Mouse (Mus musculus) mouse trophoblast stem cell (cell line): Measurements from ENCODE around the gene Ptprd.

Experiments used
- in situ Hi-C, 2 experiments: fragments of 300-500 bp; cut with MseI, MboI; formaldehyde crosslinking; loops; 2 replicates in 1 of 2; 3 replicates in 1 of 2; pipeline ENCODE4 v1.15.1; 2025

Gene Ptprd

GRCm38 (mm10) chr4:76222520-76222919, 1989.2 kb downstream of the Ptprd start:
- in situ Hi-C loops, result no loop called here

DNA sequence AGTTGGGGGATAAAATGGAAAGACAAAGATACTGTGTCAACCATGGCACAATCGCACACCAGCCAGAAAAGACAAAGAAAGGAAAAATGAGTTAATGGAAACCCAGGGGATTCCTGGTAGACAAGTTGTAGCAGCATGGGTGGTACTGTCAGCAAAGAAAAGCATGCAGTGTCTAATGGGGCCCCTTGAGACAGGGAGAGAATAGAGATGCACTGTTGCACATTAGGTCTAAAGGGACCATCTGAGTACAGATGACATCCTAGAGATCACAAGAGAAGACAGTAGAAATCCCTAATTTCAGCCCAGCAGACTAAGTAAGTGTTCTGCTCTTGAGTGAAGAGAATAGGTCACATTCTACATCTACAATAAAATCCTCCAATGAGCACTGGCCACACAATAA, 1993.7 kb downstream of the Ptprd start:
- in situ Hi-C loops, result no loop called here

DNA sequence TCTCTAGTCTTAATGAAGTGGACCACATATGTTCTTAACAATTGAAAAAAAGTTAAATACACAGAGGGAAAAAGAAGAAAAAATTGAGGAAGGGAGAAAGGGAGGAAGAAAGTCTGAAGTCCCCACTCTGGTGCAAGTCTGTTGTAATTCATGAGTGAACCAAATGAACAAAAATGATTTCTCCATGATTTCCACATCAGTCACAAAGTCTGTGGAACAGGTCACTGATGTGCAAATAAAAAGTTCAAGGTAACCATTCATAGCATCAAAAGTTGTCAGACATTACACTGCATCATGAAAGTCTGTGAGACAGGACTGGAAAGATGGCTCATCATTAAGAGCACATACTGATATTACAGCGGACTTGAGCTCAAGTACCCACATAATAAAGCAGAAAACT, 1996.6 kb downstream of the Ptprd start:
- in situ Hi-C loops, result no loop called here

DNA sequence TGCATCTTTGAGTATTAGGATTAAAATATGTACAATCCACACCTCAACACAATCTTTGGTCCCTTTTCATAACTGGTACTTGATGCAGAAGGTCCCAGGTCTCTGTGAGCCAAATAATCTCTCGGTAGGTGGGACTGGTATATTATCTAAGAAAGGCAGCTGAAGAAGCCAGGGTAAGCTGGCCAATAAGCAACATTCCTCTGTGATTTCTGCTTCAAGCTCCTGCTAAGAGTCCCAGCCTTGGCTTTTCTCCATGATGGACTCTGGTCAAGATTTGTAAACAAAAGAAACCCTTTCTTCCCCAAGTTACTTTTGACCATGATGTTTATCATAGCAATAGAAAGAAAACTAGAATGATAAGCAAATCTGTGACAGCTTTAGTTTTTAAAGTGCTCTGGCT, 2012.4 kb downstream of the Ptprd start:
- in situ Hi-C loops, result no loop called here

DNA sequence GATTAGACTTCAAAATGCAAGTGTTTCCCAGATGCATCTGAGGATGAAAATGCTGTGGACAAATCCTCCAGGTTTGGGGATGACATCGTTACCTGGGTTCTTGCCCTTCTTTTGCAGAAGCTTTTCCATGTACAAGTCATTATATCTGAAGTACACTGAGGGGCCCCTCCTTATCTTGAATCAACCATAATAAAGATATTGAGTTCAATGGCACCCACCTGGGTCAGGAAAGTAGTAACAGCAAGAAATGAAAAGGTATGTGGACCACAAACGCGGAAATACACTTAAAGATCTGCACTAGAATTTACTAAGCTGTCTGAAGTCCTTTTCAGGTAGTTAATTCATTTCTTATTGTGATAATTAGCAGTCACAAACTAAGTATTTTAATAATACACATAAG, 2017.0 kb downstream of the Ptprd start:
- in situ Hi-C loops, result no loop called here

DNA sequence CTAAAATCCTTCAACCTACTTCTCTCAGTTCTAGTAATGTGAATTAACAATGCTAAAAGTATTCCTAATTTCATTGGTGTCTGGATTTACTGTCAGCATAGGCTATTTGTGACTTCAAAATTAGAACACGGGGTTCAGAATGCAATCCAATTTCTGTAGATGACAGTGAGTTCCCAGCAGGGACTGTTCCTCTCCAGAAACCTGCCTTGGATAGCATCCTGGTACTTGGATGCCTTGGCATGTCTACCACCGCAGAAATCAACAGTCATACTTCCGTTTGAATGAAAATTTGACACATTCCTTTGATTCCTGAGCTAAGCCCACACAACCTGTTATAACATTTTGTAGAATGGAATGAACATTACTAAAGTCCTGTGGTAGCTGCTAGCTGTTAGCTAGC, 2018.3 kb downstream of the Ptprd start:
- in situ Hi-C loops, result no loop called here

- in situ Hi-C loops, result no loop called here
Measured at GRCm38 (mm10) chr4:76192031-76192430, 2019.7 kb downstream of the Ptprd start.

DNA sequence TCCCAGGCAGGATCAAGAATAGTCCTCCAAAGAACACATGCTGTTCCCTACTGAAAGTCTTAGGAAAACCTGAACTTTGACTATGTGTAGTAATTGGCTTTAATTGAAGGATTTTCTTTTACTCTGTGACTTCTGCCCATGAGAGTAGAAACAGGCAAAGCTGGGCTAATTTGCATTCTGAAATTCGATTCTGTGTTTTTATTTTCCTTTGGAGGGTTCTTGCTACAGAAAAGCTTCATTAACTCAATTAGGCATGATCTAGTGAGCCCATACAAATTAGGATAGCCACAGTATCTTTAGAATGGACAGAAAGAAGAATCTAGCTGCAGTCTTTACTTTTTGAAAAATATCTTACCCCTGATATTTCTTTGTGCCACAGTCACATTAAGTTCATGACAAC, 2021.0 kb downstream of the Ptprd start:
- in situ Hi-C loops, result no loop called here

GRCm38 (mm10) chr4:76183095-76183494, 2028.7 kb downstream of the Ptprd start:
- in situ Hi-C loops, result no loop called here

- in situ Hi-C loops, result no loop called here
Measured at GRCm38 (mm10) chr4:76179497-76179896, 2032.3 kb downstream of the Ptprd start.

GRCm38 (mm10) chr4:76175086-76175485, 2036.7 kb downstream of the Ptprd start:
- in situ Hi-C loops, result no loop called here

- in situ Hi-C loops, result no loop called here
Measured at GRCm38 (mm10) chr4:76155750-76156149, 2056.0 kb downstream of the Ptprd start.

GRCm38 (mm10) chr4:76154190-76154589, 2057.6 kb downstream of the Ptprd start:
- in situ Hi-C loops, result no loop called here

DNA sequence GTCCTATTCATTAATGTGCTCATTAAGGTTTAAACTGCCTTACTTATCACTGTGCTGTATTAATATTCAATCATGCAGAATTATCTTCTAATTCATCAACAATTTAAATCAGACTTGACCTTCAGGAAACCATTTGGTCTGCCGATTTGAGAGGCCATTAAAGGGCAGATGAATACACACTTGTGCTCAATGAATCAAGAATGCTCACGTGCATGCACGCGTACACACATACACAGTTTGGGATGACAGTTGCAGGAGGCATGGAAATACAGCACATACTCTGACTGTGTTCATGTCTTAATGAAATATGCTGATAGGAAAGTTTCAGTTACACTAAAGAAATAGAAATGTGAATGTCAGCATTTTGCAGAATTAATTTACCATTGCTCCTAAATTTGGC, 2066.8 kb downstream of the Ptprd start:
- in situ Hi-C loops, result no loop called here

DNA sequence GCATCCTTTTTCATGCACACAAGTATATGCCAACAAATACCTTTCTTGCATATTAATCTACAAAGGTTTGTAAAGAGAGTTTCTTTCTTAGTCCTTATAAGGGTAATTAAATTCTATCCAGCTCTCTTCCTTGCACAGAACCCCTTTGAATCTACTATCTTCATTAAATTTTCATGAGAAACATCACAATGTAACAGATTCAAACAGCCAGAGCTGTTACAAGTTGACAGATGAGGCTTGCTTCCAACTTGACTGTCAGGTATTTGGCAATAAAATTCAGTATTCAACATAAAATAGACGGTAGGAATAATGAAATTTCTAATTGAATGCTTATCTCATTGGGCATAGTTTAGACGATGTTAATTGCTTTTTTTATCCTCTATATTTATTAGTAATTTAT, 2067.4 kb downstream of the Ptprd start:
- in situ Hi-C loops, result no loop called here

GRCm38 (mm10) chr4:76137901-76138300, 2073.9 kb downstream of the Ptprd start:
- in situ Hi-C loops, result no loop called here

DNA sequence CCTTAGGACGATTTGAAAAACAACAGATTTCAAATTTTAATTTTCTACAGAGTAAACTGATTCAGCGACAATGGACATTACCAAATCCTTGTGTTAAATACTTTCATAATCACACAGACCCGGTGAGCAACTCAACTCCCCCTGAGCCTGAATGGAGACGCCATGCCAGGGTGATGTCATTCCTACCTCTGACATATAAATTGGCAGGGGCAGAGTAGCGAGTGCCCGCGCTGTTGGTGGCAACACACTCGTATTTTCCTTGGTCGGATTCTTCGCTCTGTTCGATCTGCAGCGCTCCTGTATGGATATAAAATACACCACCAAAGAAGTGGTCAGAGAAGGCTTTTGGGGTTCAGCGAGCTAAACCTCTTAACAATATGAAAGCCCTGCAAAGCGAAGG, 2075.1 kb downstream of the Ptprd start:
- in situ Hi-C loops, result no loop called here

DNA sequence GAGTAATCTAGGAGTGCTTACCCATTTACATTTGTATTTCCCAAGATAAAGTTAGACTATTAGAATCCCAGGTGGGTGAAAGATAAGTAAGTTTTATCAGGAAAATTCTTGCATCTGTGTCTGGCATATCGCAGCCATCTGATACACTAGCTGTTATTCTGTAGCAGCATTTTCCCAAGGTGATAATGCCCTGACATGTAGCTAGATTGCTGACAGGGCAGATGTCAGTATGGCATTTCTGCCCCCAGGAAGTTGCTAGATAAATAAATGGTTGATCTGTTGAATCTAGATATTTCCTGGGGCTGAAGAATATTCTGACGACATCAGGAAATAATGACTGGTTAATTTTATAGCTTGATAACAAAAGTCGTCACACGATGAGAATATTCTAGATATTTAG, 2119.9 kb downstream of the Ptprd start:
- in situ Hi-C loops, result no loop called here

DNA sequence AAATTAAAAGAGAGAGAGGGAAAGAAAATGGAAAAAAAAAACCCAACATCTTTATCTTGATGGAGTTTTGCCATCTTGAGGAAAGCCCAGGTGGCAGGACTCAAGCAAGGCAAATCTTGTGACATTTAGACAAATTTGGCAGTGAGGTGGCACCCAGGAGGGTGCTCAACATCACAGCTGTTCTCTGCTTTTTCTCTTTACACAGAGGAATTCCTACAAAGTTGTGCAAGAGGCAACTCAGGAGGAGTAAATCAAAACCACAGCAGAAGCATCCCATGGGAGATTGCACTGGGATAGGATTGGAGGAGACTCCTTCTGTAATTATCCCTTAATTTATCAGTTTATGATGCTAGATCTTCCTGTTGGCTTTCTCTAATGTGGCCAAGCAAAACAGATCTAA, 2121.9 kb downstream of the Ptprd start:
- in situ Hi-C loops, result no loop called here

GRCm38 (mm10) chr4:76076051-76076450, 2135.7 kb downstream of the Ptprd start:
- in situ Hi-C loops, result no loop called here

- in situ Hi-C loops, result no loop called here
Measured at GRCm38 (mm10) chr4:76073286-76073685, 2138.5 kb downstream of the Ptprd start.

DNA sequence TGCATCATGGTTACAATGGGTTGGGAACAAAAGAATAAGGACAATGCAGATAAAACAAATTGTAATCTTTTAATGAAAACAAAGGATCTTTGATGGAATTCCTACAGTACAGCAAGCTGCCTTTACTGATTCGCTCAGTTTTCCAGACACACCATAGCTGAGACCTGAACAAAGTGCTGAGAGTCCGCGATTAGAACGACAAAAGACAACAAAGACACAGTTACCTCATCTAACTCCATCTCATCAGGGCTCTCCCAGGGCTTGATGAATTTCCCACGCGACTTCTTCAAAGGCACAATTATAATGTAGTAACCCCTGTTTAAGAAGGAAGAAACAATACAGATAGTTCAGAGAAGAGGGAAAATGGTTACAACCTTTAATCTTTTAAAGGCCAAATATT, 2140.0 kb downstream of the Ptprd start:
- in situ Hi-C loops, result no loop called here

- in situ Hi-C loops, result no loop called here
Measured at GRCm38 (mm10) chr4:76056836-76057235, 2154.9 kb downstream of the Ptprd start.

GRCm38 (mm10) chr4:76045650-76046049, 2166.1 kb downstream of the Ptprd start:
- in situ Hi-C loops, result no loop called here

GRCm38 (mm10) chr4:76044802-76045201, 2167.0 kb downstream of the Ptprd start:
- in situ Hi-C loops, result no loop called here
